Mouse (Mus musculus) right cerebral cortex, postnatal 36 days (tissue): ENCODE measurements around the gene Tmem163.

Experiments
- DNase-seq, 2 experiments: peaks; one replicate each; pipeline ENCODE4 v3.0.0; 2022; ENCODE audit warnings: low spot score in 2 of 2, mixed read lengths in 1 of 2

Gene Tmem163

DNA sequence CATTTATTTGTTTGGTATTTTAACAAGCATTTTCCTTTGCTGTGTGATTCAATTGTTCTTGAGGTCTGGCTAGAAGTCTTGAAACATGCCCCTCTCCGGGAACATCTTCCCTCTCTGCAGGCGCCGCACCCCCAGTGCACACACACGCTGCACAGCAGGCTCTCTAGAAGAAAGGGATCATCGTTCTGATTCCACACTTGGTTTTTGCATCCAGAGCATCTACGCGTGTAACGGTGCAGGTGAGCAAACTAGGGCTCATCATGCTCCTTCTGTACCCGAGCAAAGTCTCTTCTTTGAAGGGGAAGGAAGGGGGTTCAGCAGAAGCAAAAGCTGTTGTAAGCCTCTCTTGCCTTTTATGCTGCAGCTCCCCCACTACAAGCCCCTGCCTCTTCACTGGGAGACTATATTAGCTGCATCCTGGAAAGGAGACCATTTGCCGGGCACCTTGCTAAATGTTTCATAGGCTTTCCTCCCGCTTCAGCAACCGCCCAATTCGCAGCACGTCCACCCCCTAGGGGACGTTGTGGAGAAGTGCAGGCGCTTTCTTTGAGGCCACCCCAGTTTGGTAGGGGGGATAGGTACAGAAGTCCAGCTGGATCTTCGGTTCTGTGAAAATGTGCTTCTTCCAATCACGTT lies at the start of gene Tmem163:
Tmem163 (minus strand) TSS at position 51 of the 636 bp plus-strand sequence.
- DNase-seq = no peak

- DNase-seq = no peak
Measured at GRCm38 (mm10) chr1:127729096-127729495, 49.7 kb upstream of the Tmem163 start, which contains the start of gene Acmsd. TSS of gene Acmsd (plus strand) at chr1:127729413.

DNA sequence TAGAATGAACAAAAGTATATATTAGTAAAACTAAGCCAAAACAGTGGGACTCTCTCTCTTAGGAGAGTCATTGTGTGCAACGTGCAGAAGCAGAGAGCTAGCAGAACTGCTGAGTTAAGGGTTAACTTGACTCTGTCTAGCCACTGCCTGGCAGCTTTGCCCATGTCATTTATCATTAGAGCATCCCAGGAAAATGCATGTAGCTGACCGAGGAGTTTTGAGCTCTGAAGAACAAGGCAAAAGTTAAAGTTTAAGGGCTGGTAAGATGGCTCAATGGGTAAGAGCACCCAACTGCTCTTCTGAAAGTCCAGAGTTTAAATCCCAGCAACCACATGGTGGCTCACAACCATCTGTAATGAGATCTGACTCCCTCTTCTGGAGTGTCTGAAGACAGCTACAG lies 44.2 kb upstream of the Tmem163 start:
- no peak for DNase-seq

GRCm38 (mm10) chr1:127718290-127718689 lies 38.9 kb upstream of the Tmem163 start:
- no peak for DNase-seq

DNA sequence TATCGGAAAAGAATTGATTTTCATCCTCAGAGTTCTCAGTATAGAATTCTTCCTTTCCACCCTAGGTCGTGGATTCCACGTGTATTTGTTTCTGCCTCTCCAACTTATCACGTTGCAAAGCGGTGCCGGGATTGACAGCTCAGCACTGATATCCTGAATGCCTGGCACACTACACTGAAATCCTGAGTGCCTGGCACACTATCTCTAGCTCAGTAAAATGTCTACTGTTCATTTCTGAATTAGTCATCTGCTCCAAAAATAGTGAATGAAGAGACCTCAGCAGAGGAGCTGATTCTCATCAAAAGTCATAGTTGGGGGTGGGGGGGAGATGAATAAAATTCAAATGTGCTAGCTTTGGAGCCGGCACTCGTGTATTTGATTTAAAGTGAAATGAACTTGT lies 37.1 kb upstream of the Tmem163 start:
- DNase-seq = peak; percentile 8 to 41

GRCm38 (mm10) chr1:127706269-127706668 lies 26.9 kb upstream of the Tmem163 start:
- DNase-seq = peak in 1 of 2 experiments; percentile 5

GRCm38 (mm10) chr1:127702187-127702586 lies 22.8 kb upstream of the Tmem163 start:
- DNase-seq = no peak

GRCm38 (mm10) chr1:127696533-127696932 lies 17.2 kb upstream of the Tmem163 start:
- no peak for DNase-seq

DNA sequence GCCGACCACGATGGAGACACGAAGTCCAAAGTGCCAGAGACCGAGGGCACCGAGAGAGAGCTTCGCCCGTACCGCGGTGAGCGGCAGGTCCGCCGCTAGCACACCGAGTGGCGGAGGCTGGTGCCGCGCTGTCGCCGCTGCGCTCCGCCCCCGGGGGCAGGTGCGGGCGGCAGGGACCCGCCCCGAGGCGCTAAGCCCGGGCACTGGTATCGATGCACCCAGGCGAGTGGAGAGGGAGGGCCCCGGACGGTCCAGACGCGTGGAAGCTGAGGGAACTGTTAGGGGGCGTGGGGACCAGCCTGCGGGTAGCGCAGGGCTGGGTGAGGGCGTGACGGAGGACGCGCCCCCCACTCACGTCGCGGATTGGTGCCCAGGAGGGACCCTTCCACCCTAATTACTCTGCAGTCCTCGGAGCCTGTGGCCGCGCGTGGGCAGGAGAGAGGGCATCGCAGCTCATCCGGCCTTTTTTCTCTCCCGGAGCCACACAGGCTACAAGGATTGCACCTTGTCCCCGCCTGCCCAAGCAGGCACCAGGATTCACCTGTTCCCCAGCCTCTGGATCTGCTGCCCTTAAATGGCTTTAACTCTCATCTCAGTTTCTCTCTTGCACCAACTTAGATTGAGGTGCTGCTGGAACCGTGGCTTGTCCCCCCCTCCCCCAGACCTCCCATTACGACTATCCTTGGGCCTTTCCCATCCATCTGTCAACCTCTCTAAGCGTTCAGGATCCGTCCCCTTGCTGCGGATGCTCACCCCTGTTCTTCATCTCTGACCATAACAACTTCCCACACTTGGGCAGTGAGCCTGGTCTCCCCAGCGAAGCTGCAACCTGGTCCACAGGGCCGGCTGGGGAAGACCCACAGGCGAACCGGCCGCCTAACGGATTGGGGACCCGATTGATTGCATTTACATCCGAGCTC lies 1.4 kb downstream of the Tmem163 start:
- no peak for DNase-seq

GRCm38 (mm10) chr1:127677131-127677631 lies 2.2 kb downstream of the Tmem163 start:
- DNase-seq = no peak

DNA sequence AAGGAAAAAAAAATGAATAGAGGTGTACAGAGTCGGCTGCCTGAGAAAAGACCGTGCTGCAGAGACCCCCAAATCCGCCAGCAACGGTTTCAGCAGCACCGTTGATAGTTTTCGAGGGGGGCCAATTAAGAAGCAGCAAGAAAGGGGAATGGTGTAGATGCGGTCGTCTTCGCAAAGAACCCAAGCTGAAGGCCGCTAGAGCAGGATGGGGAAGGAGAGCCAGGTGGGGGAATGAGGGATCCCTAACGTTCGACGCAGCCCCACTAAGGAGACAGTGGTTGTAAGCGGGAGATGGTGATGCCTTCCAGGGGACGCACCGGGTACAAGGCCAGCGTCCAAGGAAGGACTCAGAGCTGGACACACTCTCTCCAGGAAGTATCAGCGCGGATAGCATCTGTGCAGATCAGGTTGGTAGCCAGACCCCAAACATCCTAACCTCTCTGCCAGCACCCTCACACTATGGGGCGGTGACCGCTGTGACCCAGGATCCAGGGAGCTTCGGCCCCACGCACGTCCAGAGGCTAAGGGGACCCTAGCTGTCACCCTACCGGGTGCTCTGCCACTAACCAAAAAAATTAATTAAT lies 2.7 kb downstream of the Tmem163 start:
- DNase-seq = no peak

DNA sequence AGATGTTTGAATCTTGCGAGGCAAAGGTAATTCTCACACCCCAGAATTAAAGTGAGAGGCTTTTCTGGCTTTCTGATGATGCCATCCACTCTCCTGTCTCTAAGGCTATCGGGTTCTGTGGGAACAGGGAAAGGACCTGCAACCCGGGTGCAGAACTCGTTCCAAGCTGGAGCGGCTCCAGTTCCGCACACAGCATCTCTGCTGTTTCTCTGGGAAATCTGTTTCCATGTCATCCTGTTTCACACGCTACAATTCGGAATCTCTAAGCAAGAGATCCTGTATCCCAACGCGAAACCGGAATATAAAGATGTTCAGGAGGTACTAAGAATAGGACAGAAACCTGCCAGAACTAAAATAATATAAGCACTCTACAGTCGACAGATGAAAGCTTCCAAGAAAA lies 3.2 kb downstream of the Tmem163 start:
- no peak for DNase-seq

- DNase-seq = no peak
Measured at GRCm38 (mm10) chr1:127675253-127675652, 4.1 kb downstream of the Tmem163 start.

- DNase-seq = no peak
Measured at GRCm38 (mm10) chr1:127673221-127674050, 5.9 kb downstream of the Tmem163 start.

GRCm38 (mm10) chr1:127668161-127668560 lies 11.2 kb downstream of the Tmem163 start:
- no peak for DNase-seq

GRCm38 (mm10) chr1:127667110-127667860 lies 12.1 kb downstream of the Tmem163 start:
- DNase-seq = no peak

GRCm38 (mm10) chr1:127666221-127666620 lies 13.1 kb downstream of the Tmem163 start:
- no peak for DNase-seq

GRCm38 (mm10) chr1:127662385-127663068 lies 16.8 kb downstream of the Tmem163 start:
- no peak for DNase-seq

DNA sequence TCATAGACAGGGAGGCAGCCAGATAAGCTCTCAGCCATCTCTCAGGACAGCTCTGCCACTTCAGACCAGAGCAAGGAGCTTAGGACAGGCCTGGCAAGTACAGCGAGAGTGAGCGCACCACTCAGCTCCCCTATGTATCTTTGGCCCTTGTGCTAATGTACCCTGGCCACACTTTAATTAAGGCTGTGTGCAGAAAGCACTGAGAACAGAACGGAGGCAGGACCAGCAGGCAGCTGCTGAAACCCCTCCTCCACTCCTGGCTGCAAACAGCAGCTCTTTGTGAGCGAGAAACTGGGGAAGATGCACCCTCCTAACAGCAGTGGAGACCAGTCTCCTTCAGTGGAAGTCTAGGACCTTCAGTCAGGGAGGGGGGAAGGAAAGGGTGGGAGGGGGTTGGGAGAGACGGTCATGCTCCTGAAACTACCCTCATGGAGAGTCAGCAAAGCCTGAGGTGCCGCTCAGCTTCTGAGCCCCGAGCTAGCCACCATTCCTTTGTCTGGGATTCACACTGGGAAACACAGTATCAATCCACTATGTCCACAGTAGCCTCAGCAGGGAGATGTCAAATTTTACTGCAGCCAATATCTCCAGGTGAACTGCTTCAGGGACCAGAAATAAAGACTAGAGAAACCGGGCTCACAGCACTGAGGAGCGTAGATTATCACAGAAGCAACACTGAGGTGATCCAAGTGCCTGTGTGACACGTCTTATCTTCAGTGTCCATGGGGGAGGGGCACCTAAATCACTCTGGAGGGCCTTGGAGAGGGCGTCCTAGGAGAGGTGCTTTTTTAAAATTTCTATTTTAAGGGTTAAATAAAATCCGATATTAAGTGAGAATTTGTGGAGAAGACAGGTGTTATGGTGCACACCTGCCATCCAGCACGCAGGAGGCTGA lies 18.0 kb downstream of the Tmem163 start:
- DNase-seq = no peak
